Mouse (Mus musculus) stomach, postnatal 0 days (tissue): ENCODE data around the gene Cyp2d10.

ENCODE experiments used
- CTCF ChIP-seq: IDR thresholded peaks from 2 replicates; pipeline ENCODE4 v1.5.1; 2016; ENCODE audit warnings: antibody characterized with exemption, low read depth, mild to moderate bottlenecking, moderate library complexity
- EP300 ChIP-seq: optimal IDR thresholded peaks from 2 replicates; pipeline ENCODE3; 2016; ENCODE audit warnings: antibody characterized with exemption

DNA sequence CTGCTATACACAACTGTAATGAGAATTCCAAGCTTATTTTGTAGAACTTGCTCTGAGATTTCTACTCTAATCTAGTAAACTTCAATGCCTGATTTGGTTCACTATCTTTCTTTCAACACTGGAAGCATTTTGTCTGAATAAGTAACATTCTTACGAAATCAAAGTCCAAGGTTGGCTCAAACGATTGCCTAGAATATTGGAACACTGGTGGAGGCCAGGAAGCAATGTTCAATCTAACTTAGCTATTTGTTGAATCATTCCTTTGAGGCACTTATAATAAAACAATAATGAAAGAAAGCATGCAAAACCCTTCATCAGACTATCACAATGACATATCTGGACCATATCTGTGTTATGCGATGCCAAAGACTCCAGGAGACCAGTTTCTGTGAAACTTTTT is 27.5 kb upstream of the Cyp2d10 start:
- TF ChIP-seq CTCF (no peak), EP300 (no peak)
